In the genomic region with DNA sequence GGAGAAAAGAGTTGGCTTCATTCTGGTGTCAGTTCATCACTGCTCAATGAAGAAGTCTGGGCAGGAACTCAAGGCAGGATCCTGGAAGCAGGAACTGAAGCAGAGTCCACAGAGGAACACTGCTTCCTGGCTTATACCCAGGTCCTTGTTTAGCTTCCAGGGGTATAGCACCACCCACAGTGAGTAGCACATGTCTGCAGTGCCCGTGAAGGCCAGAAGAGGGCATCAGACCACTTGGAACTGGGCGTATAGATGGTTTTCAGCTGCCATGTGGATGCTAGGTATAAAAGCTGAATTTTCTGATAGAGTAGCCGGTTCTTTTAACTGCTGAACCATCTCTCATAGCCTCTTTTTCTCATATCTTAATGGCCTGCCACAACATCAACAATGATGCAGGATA, we compare ENCODE assay signal across 7 mouse cellular contexts.
A peak's percentile ranks its signal among the peaks of the same experiment; 100 is the strongest.
DNase-seq lines count a peak whose midpoint lies in the region; ATAC-seq and TF ChIP-seq lines count a peak whose summit lies in the region.

No protein-coding gene starts in this region.

- CTCF ChIA-PET in Patski (lab: Charles Lee) = interaction anchor here (0.9 to 1.3 kb wide), 5 partner anchors 14 to 641 kb away, joined by 3 read pairs; no protein-coding TSS in a partner anchor

- intact Hi-C loops in heart, postnatal 14 days (cut with DNase I) = loop anchor here (10.0 kb wide), 1 partner anchor 637 kb away; no protein-coding TSS in a partner anchor

- H3K27ac ChIP-seq in liver, embryonic 12.5 days = no peak overlapping the region

- no peak overlapping the region for H3K4me2 ChIP-seq in liver, embryonic 12.5 days

- DNase-seq in liver (peak; percentile 72), Patski (ENCODE audit: low read depth, low spot score) (no peak)
- peak; percentile 24 for DNase-seq in cerebellum, adult 9-10 months
- DNase-seq in heart, postnatal 14 days = peak; percentile 16 to 45
- peak; percentile 59 for DNase-seq in lung, postnatal 36 days
- peak; percentile 60 for DNase-seq in testis, postnatal 10 days (ENCODE audit: low spot score)

- H3K4me3 ChIP-seq in liver, embryonic 12.5 days = no peak overlapping the region

- no peak for ATAC-seq in liver, embryonic 12.5 days
- ATAC-seq in Patski = no peak

- POLR2A ChIA-PET in Patski (lab: Charles Lee) = no interaction called here

- WGBS in liver, embryonic 12.5 days (ENCODE audit: insufficient replicate concordance) = 51% methylated on average over 3 of the region's 3 CpGs

- H3K4me1 ChIP-seq in liver, embryonic 12.5 days = no peaks in the 10 kb centered on the region

- H3K27me3 ChIP-seq in liver, embryonic 12.5 days (replicated peaks) = no peaks in the 10 kb centered on the region
- no peaks in the 10 kb centered on the region for H3K27me3 ChIP-seq in Patski

- peak; percentile 70 for TF ChIP-seq CTCF in Patski (IDR thresholded peaks at IDR 0.05)

- H3K36me3 ChIP-seq in liver, embryonic 12.5 days = peaks cover 48% of the 10 kb centered on the region

- in situ Hi-C loops in Patski (cut with MboI; ENCODE audit: low pct_unique_long_range_greater_than_20kb) = loop anchor here (25.0 kb wide), 1 partner anchor 649 kb away; a partner anchor contains a TSS

- H3K9ac ChIP-seq in liver, embryonic 12.5 days = no peak overlapping the region

- no peaks in the 10 kb centered on the region for H3K9me3 ChIP-seq in liver, embryonic 12.5 days (replicated peaks)
